Mouse (Mus musculus): ENCODE measurements at regions not wholly inside any gene's neighbourhood (a gene's known extent, or its start where the extent isn't known, plus 50 kb on each side); places are given as distances from the start of the nearest gene placed in this dataset.
"Not testable (repeated sequence)": the region's sequence is repeated elsewhere in the genome, so short reads cannot be mapped to it uniquely, and the experiment has no call there.

DNA sequence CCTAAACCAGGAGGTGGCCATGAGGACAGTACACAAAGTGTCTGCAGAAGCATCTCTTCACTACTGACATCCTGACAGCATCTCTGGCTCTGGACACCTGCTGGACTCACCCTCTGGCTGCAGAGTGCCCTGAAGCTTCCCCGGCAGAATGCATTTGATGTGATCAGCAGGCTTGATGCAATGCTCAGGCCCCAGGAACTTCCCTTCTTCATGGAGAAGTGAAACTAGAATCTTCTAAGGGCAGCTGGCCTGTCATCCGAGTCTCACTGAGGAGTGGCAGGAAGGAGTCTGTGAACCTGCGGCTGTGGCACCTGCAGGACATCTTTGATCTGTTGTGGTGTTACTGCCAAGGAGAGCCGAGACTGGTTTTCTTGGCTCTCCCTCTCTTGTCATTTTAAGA lies 116.2 kb downstream of the Nucb2 start:
- WGBS, result 70% methylated on average over 4 of the region's 4 CpGs
- DNase-seq, result peak in 1 of 2 experiments; percentile 23
- Histone ChIP-seq H3K36me3 (ENCODE audit: control insufficient read depth, insufficient read depth, low read length) (no peaks in the 10 kb centered on the region), H3K4me1 (ENCODE audit: control insufficient read depth, insufficient read depth, low read length) (no peaks in the 10 kb centered on the region), H3K4me3 (no peak overlapping the region), H3K79me2 (replicated peaks; ENCODE audit: control insufficient read depth, insufficient read depth, low read length) (no peaks in the 10 kb centered on the region), H3K9ac (ENCODE audit: low read depth, low read length) (no peak overlapping the region), H3K27me3 (ENCODE audit: control insufficient read depth, insufficient read depth, low read length) (no peaks in the 10 kb centered on the region), H3K27ac (no peak overlapping the region)
- intact Hi-C loops (cut with DNase I), result no loop called here
- TF ChIP-seq CTCF (IDR thresholded peaks at IDR 0.05) (no peak), EP300 (IDR thresholded peaks at IDR 0.05; ENCODE audit: insufficient read depth, low read depth, low read length) (no peak), POLR2A (IDR thresholded peaks at IDR 0.05; ENCODE audit: insufficient read depth, low read depth, low read length) (no peak)

- no peaks in the 10 kb centered on the region for H3K36me3 ChIP-seq (ENCODE audit: control insufficient read depth, insufficient read depth, low read length)
- H3K4me1 ChIP-seq (ENCODE audit: control insufficient read depth, insufficient read depth, low read length), result no peaks in the 10 kb centered on the region
- H3K27ac ChIP-seq, result no peak overlapping the region
- no peak overlapping the region for H3K9ac ChIP-seq (ENCODE audit: low read depth, low read length)
- TF ChIP-seq EP300 (IDR thresholded peaks at IDR 0.05; ENCODE audit: insufficient read depth, low read depth, low read length) (no peak), POLR2A (IDR thresholded peaks at IDR 0.05; ENCODE audit: insufficient read depth, low read depth, low read length) (no peak), CTCF (IDR thresholded peaks at IDR 0.05) (no peak)
- intact Hi-C loops (cut with DNase I), result no loop called here
- H3K27me3 ChIP-seq (ENCODE audit: control insufficient read depth, insufficient read depth, low read length), result 0 out of 2 replicates have a peak, but pooled peaks cover 1% of the 10 kb centered on the region
- DNase-seq, result no peak
- H3K4me3 ChIP-seq, result no peak overlapping the region
- WGBS, result 70% methylated on average over 3 of the region's 3 CpGs
- H3K79me2 ChIP-seq (replicated peaks; ENCODE audit: control insufficient read depth, insufficient read depth, low read length), result no peaks in the 10 kb centered on the region
Observed at GRCm38 (mm10) chr7:116633210-116633609, 129.0 kb downstream of the Nucb2 start.

DNA sequence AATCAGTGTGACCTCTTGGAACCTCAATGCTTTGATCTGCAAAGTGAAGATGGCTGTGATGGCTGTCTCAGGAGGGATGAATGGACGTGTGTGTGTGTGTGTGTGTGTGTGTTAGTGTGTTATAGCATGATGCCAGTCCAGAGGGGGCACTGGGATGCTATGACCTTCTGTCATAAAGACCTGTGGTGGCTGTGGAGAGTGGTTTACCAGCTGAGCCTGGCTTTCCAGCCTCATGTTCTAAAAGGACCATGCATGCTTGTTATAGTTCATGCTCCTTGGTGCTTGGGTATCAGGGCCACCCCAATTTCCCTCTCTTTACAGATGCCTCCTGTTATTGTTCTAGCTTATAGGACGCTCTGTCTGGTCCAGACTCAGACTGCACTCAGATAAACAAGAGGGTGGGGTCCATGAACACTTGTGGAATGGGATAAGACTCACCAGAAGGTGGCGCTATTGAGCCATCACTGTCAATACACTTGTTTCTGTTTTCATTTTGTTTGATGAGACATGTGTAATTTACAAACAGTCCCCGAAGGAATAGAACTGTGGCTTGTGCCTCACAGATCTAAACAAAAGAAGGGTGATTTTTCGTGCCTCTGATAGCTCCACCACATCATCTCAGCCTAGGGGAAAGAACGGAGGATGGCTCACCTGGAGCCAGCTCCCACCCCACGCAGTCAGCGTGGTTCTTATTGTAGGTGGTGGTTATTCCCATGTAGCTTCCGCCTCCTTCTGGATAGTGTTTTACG lies 140.9 kb downstream of the Nucb2 start:
- no peak overlapping the region for H3K9ac ChIP-seq (ENCODE audit: low read depth, low read length)
- WGBS, result 55% methylated on average over 10 of the region's 10 CpGs
- H3K36me3 ChIP-seq (ENCODE audit: control insufficient read depth, insufficient read depth, low read length), result no peaks in the 10 kb centered on the region
- H3K27me3 ChIP-seq (ENCODE audit: control insufficient read depth, insufficient read depth, low read length), result no peaks in the 10 kb centered on the region
- intact Hi-C loops (cut with DNase I), result loop anchor here (1.0 to 10.0 kb wide), 3 partner anchors 730 to 1457 kb away; no protein-coding TSS in a partner anchor
- no peak overlapping the region for H3K27ac ChIP-seq
- no peak overlapping the region for H3K4me3 ChIP-seq
- H3K79me2 ChIP-seq (replicated peaks; ENCODE audit: control insufficient read depth, insufficient read depth, low read length), result no peaks in the 10 kb centered on the region
- TF ChIP-seq EP300 (IDR thresholded peaks at IDR 0.05; ENCODE audit: insufficient read depth, low read depth, low read length), result no peak
- peak; percentile 87 for TF ChIP-seq CTCF (IDR thresholded peaks at IDR 0.05)
- peak; percentile 5 to 19 for DNase-seq
- H3K4me1 ChIP-seq (ENCODE audit: control insufficient read depth, insufficient read depth, low read length), result no peaks in the 10 kb centered on the region

GRCm38 (mm10) chr7:116654466-116654865 lies 150.3 kb downstream of the Nucb2 start:
- intact Hi-C loops (cut with DNase I), result no loop called here
- Histone ChIP-seq H3K4me3 (no peak overlapping the region), H3K4me1 (ENCODE audit: control insufficient read depth, insufficient read depth, low read length) (no peaks in the 10 kb centered on the region), H3K9ac (ENCODE audit: low read depth, low read length) (no peak overlapping the region), H3K36me3 (ENCODE audit: control insufficient read depth, insufficient read depth, low read length) (no peaks in the 10 kb centered on the region), H3K79me2 (replicated peaks; ENCODE audit: control insufficient read depth, insufficient read depth, low read length) (no peaks in the 10 kb centered on the region), H3K27ac (no peak overlapping the region), H3K27me3 (ENCODE audit: control insufficient read depth, insufficient read depth, low read length) (0 out of 2 replicates have a peak, but pooled peaks cover 1% of the 10 kb centered on the region)
- 55% methylated on average over 10 of the region's 10 CpGs for WGBS
- no peak for TF ChIP-seq EP300 (IDR thresholded peaks at IDR 0.05; ENCODE audit: insufficient read depth, low read depth, low read length)
- no peak for TF ChIP-seq POLR2A (IDR thresholded peaks at IDR 0.05; ENCODE audit: insufficient read depth, low read depth, low read length)
- no peak for TF ChIP-seq CTCF (IDR thresholded peaks at IDR 0.05)
- no peak for DNase-seq

DNA sequence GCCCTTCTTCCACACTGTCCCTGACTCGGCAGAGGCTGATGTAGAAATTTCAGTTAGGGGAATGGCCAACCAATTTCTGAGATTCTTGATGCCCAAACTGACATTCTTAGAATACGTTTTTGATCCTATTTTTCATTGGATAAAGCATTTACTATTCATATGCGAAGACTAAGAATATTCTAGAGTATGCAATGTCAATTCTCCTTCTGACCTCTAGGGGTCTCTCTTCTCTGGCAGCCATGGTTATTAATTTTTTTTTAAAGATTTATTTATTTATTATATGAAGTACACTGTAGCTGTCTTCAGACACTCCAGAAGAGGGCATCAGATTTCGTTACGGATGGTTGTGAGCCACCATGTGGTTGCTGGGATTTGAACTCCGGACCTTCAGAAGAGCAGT lies 152.9 kb downstream of the Nucb2 start:
- H3K27me3 ChIP-seq (ENCODE audit: control insufficient read depth, insufficient read depth, low read length); H3K4me1 ChIP-seq (ENCODE audit: control insufficient read depth, insufficient read depth, low read length); H3K4me3 ChIP-seq; H3K36me3 ChIP-seq (ENCODE audit: control insufficient read depth, insufficient read depth, low read length); H3K79me2 ChIP-seq (replicated peaks; ENCODE audit: control insufficient read depth, insufficient read depth, low read length); DNase-seq; H3K27ac ChIP-seq; H3K9ac ChIP-seq (ENCODE audit: low read depth, low read length); intact Hi-C loops (cut with DNase I): not testable (repeated sequence)
- TF ChIP-seq CTCF (IDR thresholded peaks at IDR 0.05), result peak; percentile 40
- WGBS, result 84% methylated on average over 6 of the region's 6 CpGs

DNA sequence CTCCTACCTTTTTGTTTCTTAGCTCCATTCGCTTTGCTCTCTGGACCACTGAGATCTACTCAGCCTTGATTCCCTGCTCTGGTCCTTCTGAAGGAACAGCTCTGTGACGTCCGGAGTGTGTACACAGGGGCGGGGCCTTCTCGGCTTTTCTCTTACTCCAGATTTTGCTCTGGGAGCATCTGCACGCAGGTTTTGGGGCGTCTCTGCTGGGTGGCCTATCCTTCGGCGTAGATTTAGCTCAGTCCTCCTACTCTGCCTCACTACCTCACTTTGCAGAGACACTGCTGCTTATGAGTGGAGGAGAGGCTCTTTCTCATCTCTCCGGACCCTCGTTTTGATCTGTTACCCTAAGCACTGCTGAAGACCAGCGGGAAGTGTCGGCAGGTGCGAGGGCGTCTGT lies 161.4 kb downstream of the Nucb2 start:
- WGBS, result 84% methylated on average over 15 of the region's 15 CpGs
- Histone ChIP-seq H3K9ac (ENCODE audit: low read depth, low read length) (no peak overlapping the region), H3K79me2 (replicated peaks; ENCODE audit: control insufficient read depth, insufficient read depth, low read length) (no peaks in the 10 kb centered on the region), H3K4me1 (ENCODE audit: control insufficient read depth, insufficient read depth, low read length) (no peaks in the 10 kb centered on the region), H3K27me3 (ENCODE audit: control insufficient read depth, insufficient read depth, low read length) (no peaks in the 10 kb centered on the region), H3K36me3 (ENCODE audit: control insufficient read depth, insufficient read depth, low read length) (no peaks in the 10 kb centered on the region), H3K27ac (no peak overlapping the region), H3K4me3 (no peak overlapping the region)
- intact Hi-C loops (cut with DNase I), result no loop called here
- DNase-seq, result no peak
- TF ChIP-seq POLR2A (IDR thresholded peaks at IDR 0.05; ENCODE audit: insufficient read depth, low read depth, low read length), result no peak
- no peak for TF ChIP-seq CTCF (IDR thresholded peaks at IDR 0.05)
- TF ChIP-seq EP300 (IDR thresholded peaks at IDR 0.05; ENCODE audit: insufficient read depth, low read depth, low read length), result no peak

Measured in heart, adult 2 months (tissue).